Mouse (Mus musculus): Measurements from ENCODE around the gene Arhgef9. TPM values are rescaled to one million over a fixed set of nuclear protein-coding genes. Genes with fewer than 3 reads are reported as not detected.
A peak's percentile ranks its signal among the peaks of the same experiment; 100 is the strongest.

Arhgef9 gene
- 30.8 and 35.6 TPM in 2 replicates for polyA plus RNA-seq (2016; fragmentation: Nextera tagmentation; extraction: Ambion mirVana)

DNA sequence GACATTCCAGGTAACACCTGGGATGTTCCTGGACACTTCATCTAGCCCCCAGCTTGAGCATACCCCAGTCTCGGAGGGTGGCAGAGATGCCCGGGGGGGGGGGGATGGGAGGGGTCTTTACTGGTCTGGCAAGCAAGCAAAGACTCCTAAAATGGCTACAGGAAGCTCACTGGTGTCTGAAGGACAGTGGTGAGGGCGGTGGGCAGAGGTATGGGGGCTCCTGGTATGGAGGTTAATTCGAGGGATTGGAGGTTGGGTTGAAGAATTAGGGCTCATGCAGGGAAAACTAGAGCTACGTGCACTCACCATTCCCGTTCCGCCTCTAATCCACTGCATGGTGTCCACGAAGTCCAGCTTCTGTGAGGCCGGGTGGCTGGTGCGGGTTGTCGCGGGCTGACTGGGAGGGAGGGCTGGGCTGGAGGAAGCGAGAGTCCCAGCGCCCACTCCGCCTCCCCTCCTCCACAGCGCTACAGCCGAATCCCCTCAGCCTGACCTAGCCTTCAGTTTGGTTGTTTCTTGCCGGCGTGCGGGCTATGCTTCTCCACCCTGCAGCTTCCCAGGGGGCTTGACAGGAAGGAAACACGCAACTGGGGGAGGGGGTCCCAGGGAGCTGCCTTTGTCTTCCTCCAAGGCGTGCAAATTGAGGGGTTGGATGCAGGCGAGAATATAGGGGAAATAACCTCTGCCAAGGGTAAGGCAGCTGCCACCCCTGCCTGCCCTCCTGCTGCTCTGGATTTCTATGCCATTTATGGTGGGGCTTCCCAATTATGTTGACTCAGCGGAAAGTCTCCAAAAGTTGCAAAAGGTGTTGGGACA is at the start of gene Arhgef9:
Gene Arhgef9, minus strand, starts transcription at position 753 of the 816 bp plus-strand sequence.
- H3K9me3 ChIP-seq (replicated peaks), result no peaks in the 10 kb centered on the region
- WGBS, result 25% methylated on average over 22 of the region's 24 CpGs
- peak within 1 kb of the TSS; percentile 52 for H3K4me2 ChIP-seq (replicated peaks)
- H3K4me3 ChIP-seq, result peak within 1 kb of the TSS; percentile 40
- H3K27ac ChIP-seq, result peak within 1 kb of the TSS; percentile 57
- no peaks in the 10 kb centered on the region for H3K36me3 ChIP-seq
- no peaks in the 10 kb centered on the region for H3K4me1 ChIP-seq
- H3K27me3 ChIP-seq, result peaks cover 3% of the 10 kb centered on the region; the same call in 1 of the 2 replicates
- peak within 1 kb of the TSS; percentile 59 for H3K9ac ChIP-seq
- peak; percentile 93 for ATAC-seq (ENCODE audit: low FRiP score)

DNA sequence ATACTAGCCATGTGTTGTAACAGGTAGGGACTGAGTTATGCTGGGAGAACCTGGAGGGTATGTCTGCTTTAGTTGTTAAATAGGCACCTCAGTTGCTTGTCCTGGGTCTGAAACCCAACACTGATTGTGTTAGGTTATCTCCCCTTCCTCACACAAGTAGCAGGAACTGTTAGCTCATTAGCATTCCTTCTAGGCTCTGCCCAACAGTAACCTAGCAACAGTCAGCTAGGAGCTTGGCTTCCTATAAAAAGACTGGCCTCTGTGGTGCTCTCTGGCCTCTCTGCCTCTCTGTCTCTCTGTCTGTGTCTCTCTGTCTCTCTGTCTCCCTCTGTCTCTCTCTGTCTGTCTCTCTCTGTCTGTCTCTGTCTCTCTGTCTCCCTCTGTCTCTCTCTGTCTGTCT is 42.2 kb upstream of the Arhgef9 start:
- no peak overlapping the region for H3K27ac ChIP-seq
- no peak overlapping the region for H3K4me3 ChIP-seq
- H3K9ac ChIP-seq, result no peak overlapping the region
- no peaks in the 10 kb centered on the region for H3K9me3 ChIP-seq (replicated peaks)
- peak; percentile 64 for ATAC-seq (ENCODE audit: low FRiP score)
- no peak overlapping the region for H3K4me2 ChIP-seq (replicated peaks)
- H3K36me3 ChIP-seq, result no peaks in the 10 kb centered on the region
- no peaks in the 10 kb centered on the region for H3K4me1 ChIP-seq
- H3K27me3 ChIP-seq, result no peaks in the 10 kb centered on the region

DNA sequence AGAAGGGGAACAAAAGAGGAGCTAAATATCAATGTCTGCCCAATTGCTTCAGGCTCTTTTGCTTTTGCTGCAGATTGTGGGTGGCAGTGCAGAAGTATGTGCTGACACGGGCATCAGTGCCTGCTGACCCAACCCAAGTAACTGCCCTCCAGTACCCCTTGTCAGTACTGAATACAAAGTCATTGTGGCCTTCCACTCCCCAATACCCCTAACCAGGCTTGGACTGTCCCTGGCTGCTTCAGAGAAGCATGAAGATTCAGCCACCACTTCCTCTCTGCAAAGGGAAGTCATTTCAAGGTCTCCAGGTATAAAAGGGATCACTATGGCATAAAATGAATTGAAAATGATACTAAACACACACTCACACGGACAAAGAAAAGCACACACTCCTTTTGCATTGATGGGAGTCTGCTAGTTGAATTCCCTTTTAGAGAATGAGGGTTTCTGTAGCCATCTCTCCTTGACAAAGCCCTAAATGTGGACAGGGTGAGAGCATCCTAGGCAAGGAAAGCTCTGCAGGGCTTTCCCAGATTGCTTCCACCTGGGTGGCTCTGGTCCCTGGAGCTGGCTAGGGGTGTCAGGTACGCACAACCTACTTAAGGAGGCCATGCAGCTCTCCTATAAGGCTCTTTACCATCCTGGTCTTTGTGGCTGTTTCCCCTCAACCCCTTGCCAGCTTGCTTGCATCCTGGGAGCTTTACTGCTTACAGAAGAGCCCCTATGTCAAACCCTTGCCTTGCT is 1.1 kb downstream of the Arhgef9 start:
- Histone ChIP-seq H3K9ac (peak overlapping the region; percentile 59), H3K4me3 (peak overlapping the region; percentile 40), H3K27ac (peak overlapping the region; percentile 57), H3K36me3 (no peaks in the 10 kb centered on the region), H3K4me2 (replicated peaks) (peak overlapping the region; percentile 52), H3K9me3 (replicated peaks) (no peaks in the 10 kb centered on the region), H3K27me3 (peaks cover 3% of the 10 kb centered on the region; the same call in 1 of the 2 replicates), H3K4me1 (no peaks in the 10 kb centered on the region)
- peak; percentile 32; the same call in 1 of the 2 replicates for ATAC-seq (ENCODE audit: low FRiP score)
- 59% methylated on average over 3 of the region's 3 CpGs for WGBS

DNA sequence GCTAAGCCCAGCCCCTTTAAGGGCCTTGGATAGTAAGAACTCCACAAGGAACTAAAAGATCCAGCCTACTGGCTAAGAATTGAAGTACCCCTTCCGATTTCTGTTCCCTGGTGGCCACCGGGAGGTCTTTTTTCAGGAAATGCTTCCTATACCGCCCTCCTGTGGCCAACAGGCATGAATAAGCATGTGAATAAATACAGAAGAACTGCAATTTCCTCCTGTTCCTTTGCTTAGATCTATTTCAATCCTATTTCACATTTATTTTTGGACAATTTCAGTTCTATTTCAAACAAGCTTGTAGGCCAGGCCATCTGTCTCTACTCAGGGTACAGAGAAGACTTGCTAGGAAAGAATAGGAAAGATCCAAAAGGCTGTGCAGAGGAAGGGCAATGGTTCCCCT is 20.7 kb downstream of the Arhgef9 start:
- H3K4me2 ChIP-seq (replicated peaks), result no peak overlapping the region
- H3K27me3 ChIP-seq, result no peaks in the 10 kb centered on the region
- H3K27ac ChIP-seq, result no peak overlapping the region
- no peaks in the 10 kb centered on the region for H3K4me1 ChIP-seq
- WGBS, result 21% methylated on average over 3 of the region's 3 CpGs
- H3K9ac ChIP-seq, result no peak overlapping the region
- H3K4me3 ChIP-seq, result no peak overlapping the region
- ATAC-seq (ENCODE audit: low FRiP score), result no peak
- H3K36me3 ChIP-seq, result no peaks in the 10 kb centered on the region
- no peaks in the 10 kb centered on the region for H3K9me3 ChIP-seq (replicated peaks)

DNA sequence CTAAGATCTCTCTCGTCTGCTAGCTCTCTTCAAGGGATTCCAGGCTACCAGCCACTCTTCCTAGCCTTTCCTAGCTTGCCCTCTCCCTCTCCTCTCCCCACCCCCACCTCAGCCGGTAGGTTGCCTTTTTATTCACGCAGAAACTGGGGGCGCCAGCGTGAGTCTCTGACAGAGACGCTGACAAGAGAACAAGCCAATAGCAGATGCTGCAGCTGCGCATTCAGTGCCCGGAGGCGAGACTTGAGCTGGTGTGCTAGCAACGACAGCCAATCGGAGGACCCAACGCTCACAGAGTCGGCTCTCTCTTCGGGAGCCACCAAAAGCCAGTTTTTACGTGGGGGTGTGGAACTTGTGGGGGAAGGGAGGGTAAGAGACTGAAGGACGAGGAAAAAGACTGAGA is 30.3 kb downstream of the Arhgef9 start:
- 0 out of 2 replicates have a peak, but pooled peaks cover 3% of the 10 kb centered on the region for H3K27me3 ChIP-seq
- 16% methylated on average over 16 of the region's 16 CpGs for WGBS
- H3K9me3 ChIP-seq (replicated peaks), result no peaks in the 10 kb centered on the region
- H3K4me2 ChIP-seq (replicated peaks), result peak overlapping the region; percentile 58
- peak; percentile 100 for ATAC-seq (ENCODE audit: low FRiP score)
- no peaks in the 10 kb centered on the region for H3K36me3 ChIP-seq
- H3K9ac ChIP-seq, result peak overlapping the region; percentile 67
- H3K4me3 ChIP-seq, result peak overlapping the region; percentile 43
- H3K27ac ChIP-seq, result peak overlapping the region; percentile 90
- H3K4me1 ChIP-seq, result no peaks in the 10 kb centered on the region

DNA sequence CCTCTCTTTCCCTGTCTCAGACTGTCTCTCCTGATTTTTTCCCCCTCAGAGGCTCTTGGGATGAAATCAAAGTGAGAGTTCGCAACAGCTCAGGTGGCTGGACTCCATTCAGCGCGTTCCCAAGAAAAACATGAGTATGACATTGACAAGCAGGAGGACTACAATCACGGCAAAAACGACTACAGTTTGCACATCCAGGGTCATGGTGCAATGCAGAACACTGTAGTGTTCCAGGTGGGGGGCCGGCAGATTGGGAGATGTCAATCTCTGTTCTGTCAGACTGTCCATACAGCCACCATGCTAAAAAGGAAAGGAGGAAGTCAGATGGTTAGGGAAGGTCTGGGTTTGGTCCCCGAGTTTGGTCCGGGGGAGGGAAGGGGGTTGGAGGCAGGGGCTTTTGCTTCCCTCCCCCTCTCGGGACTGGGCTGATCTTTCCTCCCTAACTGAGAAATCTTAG is 31.0 kb downstream of the Arhgef9 start:
- Histone ChIP-seq H3K4me3 (peak overlapping the region; percentile 43), H3K36me3 (no peaks in the 10 kb centered on the region), H3K9ac (peak overlapping the region; percentile 67), H3K27me3 (0 out of 2 replicates have a peak, but pooled peaks cover 3% of the 10 kb centered on the region), H3K4me1 (no peaks in the 10 kb centered on the region), H3K27ac (peak overlapping the region; percentile 90), H3K9me3 (replicated peaks) (no peaks in the 10 kb centered on the region), H3K4me2 (replicated peaks) (peak overlapping the region; percentile 58)
- 23% methylated on average over 9 of the region's 9 CpGs for WGBS
- ATAC-seq (ENCODE audit: low FRiP score), result peak; percentile 74

DNA sequence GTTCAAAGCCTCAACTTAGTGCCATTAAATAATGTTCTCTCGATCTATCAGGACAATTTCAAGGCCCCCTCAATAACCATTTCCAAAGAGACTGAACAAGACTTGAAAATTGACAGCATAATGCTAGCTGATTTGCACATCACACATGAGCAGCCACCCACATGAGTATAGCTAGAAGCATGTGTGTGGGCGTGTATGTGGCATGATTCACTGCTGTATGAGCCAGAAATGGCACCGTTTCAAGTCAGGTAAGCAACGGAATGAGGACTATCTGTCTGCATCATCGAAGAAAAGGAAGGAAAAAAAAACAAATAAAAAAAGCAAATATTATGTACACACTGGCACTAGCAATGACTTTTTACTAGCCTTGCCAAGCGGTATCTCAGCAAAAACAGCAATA is 32.5 kb downstream of the Arhgef9 start:
- Histone ChIP-seq H3K4me2 (replicated peaks) (peak overlapping the region; percentile 58; the same call in 1 of the 2 replicates), H3K4me3 (no peak overlapping the region), H3K27ac (no peak overlapping the region), H3K27me3 (0 out of 2 replicates have a peak, but pooled peaks cover 3% of the 10 kb centered on the region), H3K9ac (no peak overlapping the region), H3K4me1 (no peaks in the 10 kb centered on the region), H3K36me3 (no peaks in the 10 kb centered on the region), H3K9me3 (replicated peaks) (no peaks in the 10 kb centered on the region)
- ATAC-seq (ENCODE audit: low FRiP score), result no peak
- 70% methylated on average over 6 of the region's 6 CpGs for WGBS

DNA sequence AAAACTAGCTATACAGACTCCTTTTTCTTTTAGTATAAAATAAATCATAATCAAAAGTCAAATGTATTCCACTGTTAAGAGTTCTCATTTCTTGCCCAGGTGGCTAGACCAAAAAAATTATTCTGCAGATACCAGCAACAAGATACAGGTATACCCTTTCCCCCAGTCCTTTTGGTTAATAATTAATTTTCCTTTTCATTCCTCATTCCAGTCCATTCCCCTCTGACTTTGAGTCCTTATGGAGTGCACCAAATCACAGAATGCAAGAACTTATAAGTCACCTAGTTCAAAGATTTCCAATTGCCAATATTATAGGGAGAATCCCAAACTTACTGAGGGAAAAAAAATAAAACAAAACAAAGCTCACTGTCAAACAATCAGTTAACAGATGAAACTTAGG is 33.2 kb downstream of the Arhgef9 start:
- Histone ChIP-seq H3K4me2 (replicated peaks) (no peak overlapping the region), H3K9ac (no peak overlapping the region)

DNA sequence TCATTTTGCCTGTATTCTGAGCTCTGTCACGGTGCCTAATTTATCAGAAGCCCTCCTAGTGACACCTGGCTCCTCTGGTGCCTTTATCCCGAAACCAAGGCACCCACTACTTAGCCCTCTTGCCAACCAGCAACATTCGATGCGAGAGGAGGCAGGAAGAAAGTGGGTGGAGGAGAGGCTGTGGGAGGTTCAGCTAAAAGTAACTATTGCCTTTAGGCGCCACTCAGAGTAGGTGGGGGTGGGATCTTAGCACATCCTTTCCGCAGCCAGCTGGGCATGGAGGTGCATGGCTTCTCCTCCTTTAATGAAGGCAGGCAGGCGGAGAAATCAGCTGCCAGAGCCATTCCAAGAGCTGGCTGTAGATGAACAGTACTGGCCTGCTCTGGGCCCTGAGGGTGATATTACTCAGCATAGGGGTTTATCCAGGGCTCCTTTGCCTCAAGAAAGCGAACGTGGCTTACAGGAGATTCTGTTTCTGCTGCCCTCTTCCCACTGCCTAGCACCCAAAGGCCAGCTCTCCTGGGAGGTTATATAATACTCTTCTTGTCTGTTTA is 39.7 kb downstream of the Arhgef9 start:
- Histone ChIP-seq H3K4me2 (replicated peaks) (no peak overlapping the region), H3K36me3 (no peaks in the 10 kb centered on the region), H3K9ac (no peak overlapping the region), H3K4me1 (peaks cover 4% of the 10 kb centered on the region; the same call in 1 of the 2 replicates), H3K9me3 (replicated peaks) (no peaks in the 10 kb centered on the region), H3K27me3 (no peaks in the 10 kb centered on the region), H3K4me3 (no peak overlapping the region), H3K27ac (no peak overlapping the region)
- WGBS, result 43% methylated on average over 9 of the region's 9 CpGs
- ATAC-seq (ENCODE audit: low FRiP score), result no peak

More for the DNA sequence above, 33.2 kb downstream of the Arhgef9 start:
- Histone ChIP-seq H3K27ac (no peak overlapping the region), H3K4me1 (no peaks in the 10 kb centered on the region), H3K9me3 (replicated peaks) (no peaks in the 10 kb centered on the region), H3K36me3 (no peaks in the 10 kb centered on the region), H3K27me3 (0 out of 2 replicates have a peak, but pooled peaks cover 3% of the 10 kb centered on the region), H3K4me3 (no peak overlapping the region)
- ATAC-seq (ENCODE audit: low FRiP score), result no peak

DNA sequence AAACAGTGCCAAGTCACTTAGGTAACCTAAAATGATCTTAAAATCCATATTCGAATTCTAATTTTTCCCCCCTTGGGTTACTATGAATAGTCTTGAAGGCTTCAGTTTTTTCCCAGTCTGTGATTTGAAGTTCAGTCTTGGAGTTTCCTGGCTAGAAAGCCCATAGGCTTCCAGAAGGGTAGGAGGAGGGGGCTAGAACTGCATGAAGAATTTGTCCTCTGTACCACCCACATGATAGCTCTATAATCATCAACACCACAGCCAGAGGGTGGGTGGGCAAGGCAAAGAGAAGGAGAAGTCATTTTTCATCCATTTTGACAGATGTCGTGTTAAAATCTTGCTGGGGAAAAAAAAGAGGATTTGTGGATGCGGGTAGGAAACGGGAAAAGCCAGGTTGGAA is 58.0 kb downstream of the Arhgef9 start:
- no peak for ATAC-seq (ENCODE audit: low FRiP score)
- no peak overlapping the region for H3K4me2 ChIP-seq (replicated peaks)
- no peaks in the 10 kb centered on the region for H3K9me3 ChIP-seq (replicated peaks)
- H3K27me3 ChIP-seq, result no peaks in the 10 kb centered on the region; the same call in 1 of the 2 replicates
- H3K36me3 ChIP-seq, result no peaks in the 10 kb centered on the region
- H3K27ac ChIP-seq, result no peak overlapping the region
- H3K4me3 ChIP-seq, result no peak overlapping the region
- H3K4me1 ChIP-seq, result no peaks in the 10 kb centered on the region
- 79% methylated on average over 4 of the region's 4 CpGs for WGBS
- H3K9ac ChIP-seq, result no peak overlapping the region

DNA sequence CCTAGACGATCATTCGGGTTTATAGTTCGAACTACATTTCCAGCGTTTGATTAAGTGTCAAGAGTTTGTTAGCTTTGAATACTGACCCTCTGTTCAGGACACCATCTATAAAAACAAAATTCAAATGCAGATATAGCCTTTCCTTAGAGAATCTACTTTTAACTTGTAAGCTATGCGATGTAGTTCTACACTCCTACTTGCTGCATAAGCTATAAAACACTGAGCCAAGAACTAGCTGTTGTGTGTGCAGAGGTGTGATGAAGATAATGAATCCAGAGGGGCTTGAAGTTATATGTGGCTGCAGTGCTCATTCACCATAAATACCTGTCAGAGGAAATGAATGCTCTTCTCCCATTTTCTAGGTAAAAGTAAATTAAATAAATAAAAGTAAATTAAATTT is 63.2 kb downstream of the Arhgef9 start:
- no peak overlapping the region for H3K4me3 ChIP-seq
- H3K27me3 ChIP-seq, result no peaks in the 10 kb centered on the region
- H3K4me2 ChIP-seq (replicated peaks), result no peak overlapping the region
- 90% methylated on average over 5 of the region's 5 CpGs for WGBS
- no peaks in the 10 kb centered on the region for H3K9me3 ChIP-seq (replicated peaks)
- no peak overlapping the region for H3K27ac ChIP-seq
- no peaks in the 10 kb centered on the region for H3K36me3 ChIP-seq
- H3K4me1 ChIP-seq, result no peaks in the 10 kb centered on the region
- no peak for ATAC-seq (ENCODE audit: low FRiP score)
- H3K9ac ChIP-seq, result no peak overlapping the region

DNA sequence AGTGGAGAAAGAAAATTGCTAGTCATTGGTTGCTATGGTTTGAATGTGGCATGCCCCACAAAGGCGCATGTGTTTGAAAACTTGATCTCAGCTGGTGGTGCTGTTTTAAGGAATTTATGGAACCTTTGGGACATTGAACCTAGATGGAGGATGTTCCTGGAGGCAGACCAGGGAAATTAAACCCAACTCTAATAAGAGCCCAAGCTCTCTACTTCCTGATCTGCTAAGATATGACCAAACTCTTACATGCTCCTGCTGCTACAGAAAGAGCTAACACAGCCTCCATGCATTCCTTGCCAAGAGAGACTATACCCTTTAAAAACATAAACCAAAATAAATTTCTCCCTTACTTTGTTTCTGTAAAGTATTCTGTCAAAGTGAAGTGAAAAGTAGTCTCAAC is 63.7 kb downstream of the Arhgef9 start:
- Histone ChIP-seq H3K36me3 (no peaks in the 10 kb centered on the region), H3K4me1 (no peaks in the 10 kb centered on the region), H3K4me3 (no peak overlapping the region), H3K9me3 (replicated peaks) (no peaks in the 10 kb centered on the region), H3K27ac (no peak overlapping the region), H3K27me3 (no peaks in the 10 kb centered on the region), H3K9ac (no peak overlapping the region), H3K4me2 (replicated peaks) (no peak overlapping the region)
- ATAC-seq (ENCODE audit: low FRiP score), result no peak
- 85% methylated on average over 1 of the region's 1 CpGs for WGBS
